Mouse (Mus musculus) hindbrain, postnatal 0 days (tissue): ENCODE data around the gene Krtap28-13. TPM values are rescaled to one million over a fixed set of nuclear protein-coding genes. Genes with fewer than 3 reads are reported as not detected.

Experiments
- ATAC-seq: fragments of 200-750 bp; cut with Nextera tagmentation; 2 replicates; pipeline ENCODE4 v1.8.0; 2017; ENCODE audit warnings: mild to moderate bottlenecking, moderate TSS enrichment, moderate library complexity
- DNase-seq: peaks from one replicate; pipeline ENCODE4 v3.0.0-alpha.2; 2015; ENCODE audit warnings: low spot score
- H3K27ac ChIP-seq: fragments of 300-500 bp; sonication (generic); 2 replicates; pipeline ENCODE4 v1.5.1; 2014; ENCODE audit warnings: mild to moderate bottlenecking
- H3K27me3 ChIP-seq: fragments of 300-500 bp; sonication (generic); 2 replicates; pipeline ENCODE4 v1.6.1; 2014; ENCODE audit warnings: low read length, mixed read lengths; ENCODE audit not compliant: insufficient read depth
- H3K36me3 ChIP-seq: fragments of 300-500 bp; sonication (generic); 2 replicates; pipeline ENCODE4 v1.6.1; 2014; ENCODE audit warnings: low read length, mixed read lengths; ENCODE audit not compliant: insufficient read depth
- H3K4me1 ChIP-seq: fragments of 300-500 bp; sonication (generic); 2 replicates; pipeline ENCODE4 v1.6.1; 2014; ENCODE audit warnings: antibody characterized with exemption, low read length, mixed read lengths; ENCODE audit not compliant: insufficient read depth
- H3K4me2 ChIP-seq: fragments of 300-500 bp; sonication (generic); 2 replicates; pipeline ENCODE4 v1.6.1; 2014; ENCODE audit warnings: low read depth, mild to moderate bottlenecking, low read length, moderate library complexity, mixed read lengths
- H3K4me3 ChIP-seq: fragments of 300-500 bp; sonication (generic); 2 replicates; pipeline ENCODE4 v1.5.1; 2014; ENCODE audit warnings: low read length
- H3K9ac ChIP-seq: fragments of 300-500 bp; sonication (generic); replicated peaks from 2 replicates; pipeline ENCODE4 v1.6.1; 2014; ENCODE audit warnings: mild to moderate bottlenecking, low read length, moderate library complexity, mixed read lengths
- H3K9me3 ChIP-seq: fragments of 300-500 bp; sonication (generic); 2 replicates; pipeline ENCODE4 v1.6.1; 2016; ENCODE audit warnings: low read length, mixed read lengths
- CTCF ChIP-seq: IDR thresholded peaks from 2 replicates; pipeline ENCODE4 v1.5.1; 2016; ENCODE audit warnings: antibody characterized with exemption, control low read depth, low read depth
- WGBS: fragments of 180-500 bp; shearing (Covaris S2); extraction: QIAGEN DNeasy Blood & Tissue Kit; methylation state at CpG from one replicate; pipeline ENCODE4 v1.1.7; 2014; 5-methylcytosine and 5-hydroxymethylcytosine counted together
- polyA plus RNA-seq: library from polyadenylated mRNA; unstranded; fragments of >200 nt; fragmentation: Nextera tagmentation; extraction: Ambion mirVana; gene quantifications from 2 replicates; pipeline ENCODE4 v1.2.1, GENCODE M21; 2015
- total RNA-seq: library from RNA; depleted of rRNA; stranded (reverse); fragments of >200 nt; gene quantifications from 2 replicates; pipeline ENCODE4 v1.2.3, GENCODE M21; 2014; rRNA removed

Gene Krtap28-13
- total and polyA plus RNA-seq, 2 experiments from 2014 or later = not detected

DNA sequence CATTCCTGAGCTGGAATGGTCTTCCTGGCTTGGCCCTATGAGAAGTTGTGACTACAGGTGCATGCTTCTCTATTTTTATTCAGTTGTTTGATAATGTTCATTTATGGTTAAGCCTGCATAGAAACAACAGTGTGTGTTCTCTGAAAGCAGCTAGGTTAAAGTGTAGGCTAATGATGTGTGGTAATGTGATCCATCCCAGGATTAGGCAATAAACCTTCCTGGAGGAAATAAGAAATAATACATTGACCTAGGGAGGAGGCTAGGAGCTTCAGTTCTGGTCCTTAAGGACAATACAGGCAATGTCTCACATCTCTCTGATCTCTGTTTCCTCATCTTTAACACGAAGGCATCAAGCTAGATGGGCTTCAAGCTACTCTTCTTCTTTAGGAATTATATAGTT is 44.7 kb downstream of the Krtap28-13 start:
- no peak overlapping the region for H3K4me2 ChIP-seq
- H3K4me3 ChIP-seq = no peak overlapping the region
- no peak overlapping the region for H3K9ac ChIP-seq
- no peaks in the 10 kb centered on the region for H3K27me3 ChIP-seq
- no peaks in the 10 kb centered on the region for H3K36me3 ChIP-seq
- WGBS = 63% methylated on average over 1 of the region's 1 CpGs
- H3K27ac ChIP-seq = no peak overlapping the region
- no peak for TF ChIP-seq CTCF
- DNase-seq (no peak), ATAC-seq (no peak)
- no peaks in the 10 kb centered on the region for H3K9me3 ChIP-seq
- no peaks in the 10 kb centered on the region for H3K4me1 ChIP-seq

DNA sequence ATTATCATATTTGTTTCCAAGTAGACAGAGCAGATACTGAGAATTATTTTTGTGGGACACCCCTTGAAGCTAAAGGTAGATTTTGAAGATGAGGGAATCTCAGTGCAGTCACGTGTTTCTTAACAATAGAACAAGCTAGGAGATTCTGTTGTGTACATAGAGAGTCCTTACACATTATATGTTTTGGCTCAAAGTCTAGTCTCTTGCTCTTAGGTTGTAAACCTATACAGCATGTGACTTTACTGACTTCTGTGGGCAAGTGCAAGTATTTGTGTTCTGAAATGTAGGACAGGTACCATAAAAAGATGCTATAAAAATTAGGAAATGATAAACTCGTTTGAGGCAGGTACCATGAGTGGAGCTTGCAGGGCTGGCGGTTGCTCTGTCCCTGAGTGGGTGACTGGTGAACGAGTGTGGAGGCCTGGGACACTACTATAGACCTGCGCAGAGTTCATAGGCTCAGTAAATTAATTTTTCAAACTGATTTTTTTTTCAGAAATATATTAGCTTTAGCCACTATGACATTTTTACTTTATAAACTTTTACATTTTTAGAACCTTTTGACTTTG is 46.8 kb downstream of the Krtap28-13 start:
- TF ChIP-seq CTCF = no peak
- Histone ChIP-seq H3K9ac (no peak overlapping the region), H3K27me3 (no peaks in the 10 kb centered on the region), H3K4me2 (no peak overlapping the region), H3K9me3 (no peaks in the 10 kb centered on the region), H3K4me1 (no peaks in the 10 kb centered on the region), H3K36me3 (no peaks in the 10 kb centered on the region), H3K27ac (no peak overlapping the region), H3K4me3 (no peak overlapping the region)
- ATAC-seq (no peak), DNase-seq (no peak)
- WGBS = 80% methylated on average over 5 of the region's 5 CpGs

- H3K9ac ChIP-seq = no peak overlapping the region
- ATAC-seq (no peak), DNase-seq (no peak)
- no peaks in the 10 kb centered on the region for H3K9me3 ChIP-seq
- H3K27ac ChIP-seq = no peak overlapping the region
- H3K4me1 ChIP-seq = no peaks in the 10 kb centered on the region
- H3K4me2 ChIP-seq = no peak overlapping the region
- H3K27me3 ChIP-seq = no peaks in the 10 kb centered on the region
- H3K36me3 ChIP-seq = no peaks in the 10 kb centered on the region
- no peak for TF ChIP-seq CTCF
- H3K4me3 ChIP-seq = no peak overlapping the region
These were observed 50.3 kb downstream of the Krtap28-13 start for GRCm38 (mm10) chr1:83110992-83111391.

Other genes with a start within 250 kb of the Krtap28-13 start
- gene Agfg1, start 221.4 kb upstream of the Krtap28-13 start, total RNA-seq = 88.2 and 98.6 TPM in 2 replicates
- 20.7 TPM in 2 replicates for gene Agfg1, start 221.4 kb upstream of the Krtap28-13 start, polyA plus RNA-seq
- 0.97 TPM in 1 of 2 replicates, not detected in the other for gene A030005L19Rik, start 147.6 kb upstream of the Krtap28-13 start, total RNA-seq
- not detected in 2 replicates for gene A030005L19Rik, start 147.6 kb upstream of the Krtap28-13 start, polyA plus RNA-seq
- not detected in 2 replicates for gene A030014E15Rik, start 136.0 kb upstream of the Krtap28-13 start, total RNA-seq
- gene A030014E15Rik, start 136.0 kb upstream of the Krtap28-13 start, polyA plus RNA-seq = not detected in 2 replicates
- not detected in 2 replicates for gene Gm6217, start 129.5 kb upstream of the Krtap28-13 start, total RNA-seq
- not detected in 2 replicates for gene Gm6217, start 129.5 kb upstream of the Krtap28-13 start, polyA plus RNA-seq
- gene A030003K21Rik, start 117.5 kb upstream of the Krtap28-13 start, total RNA-seq = not detected in 2 replicates
- gene A030003K21Rik, start 117.5 kb upstream of the Krtap28-13 start, polyA plus RNA-seq = not detected in 2 replicates
- not detected in 2 replicates for gene Gm7544, start 104.9 kb upstream of the Krtap28-13 start, total RNA-seq
- gene Gm7544, start 104.9 kb upstream of the Krtap28-13 start, polyA plus RNA-seq = not detected in 2 replicates
- gene Gm47955, start 100.6 kb upstream of the Krtap28-13 start, total RNA-seq = not detected in 2 replicates
- not detected in 2 replicates for gene Gm47955, start 100.6 kb upstream of the Krtap28-13 start, polyA plus RNA-seq
- not detected in 2 replicates for gene Gm47959, start 60.4 kb upstream of the Krtap28-13 start, total RNA-seq
- not detected in 2 replicates for gene Gm47959, start 60.4 kb upstream of the Krtap28-13 start, polyA plus RNA-seq
- 1.5 and 1.8 TPM in 2 replicates for gene Slc19a3, start 22.5 kb upstream of the Krtap28-13 start, total RNA-seq
- 1.3 and 1.7 TPM in 2 replicates for gene Slc19a3, start 22.5 kb upstream of the Krtap28-13 start, polyA plus RNA-seq
- not detected in 2 replicates for gene Krtap28-10, start 18.4 kb upstream of the Krtap28-13 start, total RNA-seq
- gene Krtap28-10, start 18.4 kb upstream of the Krtap28-13 start, polyA plus RNA-seq = not detected in 2 replicates
- gene Gm47969, start 16.0 kb upstream of the Krtap28-13 start, total RNA-seq = not detected in 2 replicates
- not detected in 2 replicates for gene Gm47969, start 16.0 kb upstream of the Krtap28-13 start, polyA plus RNA-seq
- not detected in 2 replicates for gene A030005K14Rik, start 1.6 kb upstream of the Krtap28-13 start, total RNA-seq
- gene A030005K14Rik, start 1.6 kb upstream of the Krtap28-13 start, polyA plus RNA-seq = not detected in 2 replicates
- gene Ccl20, start 55.8 kb downstream of the Krtap28-13 start, total RNA-seq = not detected in 2 replicates
- not detected in 2 replicates for gene Ccl20, start 55.8 kb downstream of the Krtap28-13 start, polyA plus RNA-seq
- gene Daw1, start 98.8 kb downstream of the Krtap28-13 start, total RNA-seq = 0.94 and 1.5 TPM in 2 replicates
- 1.5 and 2.3 TPM in 2 replicates for gene Daw1, start 98.8 kb downstream of the Krtap28-13 start, polyA plus RNA-seq